Mouse (Mus musculus) right cerebral cortex, adult 18-20 months (tissue): ENCODE measurements around the gene Cgref1.

ENCODE experiments used
- DNase-seq: peaks from one replicate; pipeline ENCODE4 v3.0.0; 2022; ENCODE audit warnings: mixed read lengths

Gene Cgref1

GRCm38 (mm10) chr5:30944956-30945781 is at the start of gene Cgref1:
Gene Cgref1 (minus strand): TSS chr5:30945591.
- peak; percentile 84 for DNase-seq

- DNase-seq, result peak; percentile 48
These were observed 48.7 kb upstream of the Cgref1 start for GRCm38 (mm10) chr5:30994074-30994473.

- DNase-seq, result peak; percentile 77
These were observed 47.7 kb upstream of the Cgref1 start for GRCm38 (mm10) chr5:30992980-30993676.

GRCm38 (mm10) chr5:30982357-30982756 is 37.0 kb upstream of the Cgref1 start:
- peak; percentile 48 for DNase-seq

GRCm38 (mm10) chr5:30974870-30975656 is 29.7 kb upstream of the Cgref1 start:
- DNase-seq, result no peak

- DNase-seq, result no peak
These were observed 24.0 kb upstream of the Cgref1 start for GRCm38 (mm10) chr5:30969440-30969839.

- DNase-seq, result no peak
These were observed 23.0 kb upstream of the Cgref1 start, which contains the start of gene Tcf23 for GRCm38 (mm10) chr5:30968416-30968815. Gene Tcf23 (plus strand): TSS chr5:30968662.

- no peak for DNase-seq
These were observed 20.8 kb upstream of the Cgref1 start for GRCm38 (mm10) chr5:30966189-30966588.

- no peak for DNase-seq
These were observed 18.5 kb upstream of the Cgref1 start for GRCm38 (mm10) chr5:30963916-30964315.

- no peak for DNase-seq
These were observed 16.4 kb upstream of the Cgref1 start for GRCm38 (mm10) chr5:30961545-30962505.

- no peak for DNase-seq
These were observed 15.4 kb upstream of the Cgref1 start for GRCm38 (mm10) chr5:30960814-30961213.

- DNase-seq, result peak; percentile 99
These were observed 14.6 kb upstream of the Cgref1 start, which contains the start of gene Preb for GRCm38 (mm10) chr5:30959966-30960501. Gene Preb (minus strand): TSS chr5:30960361.

GRCm38 (mm10) chr5:30959198-30959854 is 13.9 kb upstream of the Cgref1 start:
- DNase-seq, result no peak

GRCm38 (mm10) chr5:30957891-30958290 is 12.5 kb upstream of the Cgref1 start:
- DNase-seq, result no peak

- no peak for DNase-seq
These were observed 10.4 kb upstream of the Cgref1 start for GRCm38 (mm10) chr5:30955751-30956150.

- DNase-seq, result no peak
These were observed 9.2 kb upstream of the Cgref1 start for GRCm38 (mm10) chr5:30954556-30954955.

- DNase-seq, result no peak
These were observed 8.7 kb upstream of the Cgref1 start for GRCm38 (mm10) chr5:30954065-30954464.

GRCm38 (mm10) chr5:30952551-30952950 is 7.2 kb upstream of the Cgref1 start:
- DNase-seq, result no peak

- DNase-seq, result no peak
These were observed 6.3 kb upstream of the Cgref1 start for GRCm38 (mm10) chr5:30951706-30952105.

- DNase-seq, result no peak
These were observed 5.5 kb upstream of the Cgref1 start for GRCm38 (mm10) chr5:30950922-30951321.

GRCm38 (mm10) chr5:30950451-30950850 is 5.1 kb upstream of the Cgref1 start:
- no peak for DNase-seq
